Mouse (Mus musculus) lung, postnatal 0 days (tissue): ENCODE measurements around the gene Arpp21.

ENCODE experiments used
- CTCF ChIP-seq: IDR thresholded peaks from 2 replicates; pipeline ENCODE4 v1.5.1; 2016; ENCODE audit warnings: antibody characterized with exemption, mild to moderate bottlenecking
- EP300 ChIP-seq: IDR thresholded peaks from 2 replicates; pipeline ENCODE4 v1.6.1; 2016; ENCODE audit warnings: antibody characterized with exemption, mild to moderate bottlenecking, control low read depth

- no peak for TF ChIP-seq CTCF
- TF ChIP-seq EP300, result no peak
Measured at GRCm38 (mm10) chr9:112119106-112119433, 116.7 kb downstream of the Arpp21 start.
